Mouse (Mus musculus): ENCODE data around the gene Tmem97. TPM values are rescaled to one million over a fixed set of nuclear protein-coding genes. Genes with fewer than 3 reads are reported as not detected.
"Not testable (repeated sequence)": the region's sequence is repeated elsewhere in the genome, so short reads cannot be mapped to it uniquely, and the experiment has no call there.

The Tmem97 gene
- 15.2 and 16.6 TPM in 2 replicates for polyA plus RNA-seq (2012; rRNA removed)

DNA sequence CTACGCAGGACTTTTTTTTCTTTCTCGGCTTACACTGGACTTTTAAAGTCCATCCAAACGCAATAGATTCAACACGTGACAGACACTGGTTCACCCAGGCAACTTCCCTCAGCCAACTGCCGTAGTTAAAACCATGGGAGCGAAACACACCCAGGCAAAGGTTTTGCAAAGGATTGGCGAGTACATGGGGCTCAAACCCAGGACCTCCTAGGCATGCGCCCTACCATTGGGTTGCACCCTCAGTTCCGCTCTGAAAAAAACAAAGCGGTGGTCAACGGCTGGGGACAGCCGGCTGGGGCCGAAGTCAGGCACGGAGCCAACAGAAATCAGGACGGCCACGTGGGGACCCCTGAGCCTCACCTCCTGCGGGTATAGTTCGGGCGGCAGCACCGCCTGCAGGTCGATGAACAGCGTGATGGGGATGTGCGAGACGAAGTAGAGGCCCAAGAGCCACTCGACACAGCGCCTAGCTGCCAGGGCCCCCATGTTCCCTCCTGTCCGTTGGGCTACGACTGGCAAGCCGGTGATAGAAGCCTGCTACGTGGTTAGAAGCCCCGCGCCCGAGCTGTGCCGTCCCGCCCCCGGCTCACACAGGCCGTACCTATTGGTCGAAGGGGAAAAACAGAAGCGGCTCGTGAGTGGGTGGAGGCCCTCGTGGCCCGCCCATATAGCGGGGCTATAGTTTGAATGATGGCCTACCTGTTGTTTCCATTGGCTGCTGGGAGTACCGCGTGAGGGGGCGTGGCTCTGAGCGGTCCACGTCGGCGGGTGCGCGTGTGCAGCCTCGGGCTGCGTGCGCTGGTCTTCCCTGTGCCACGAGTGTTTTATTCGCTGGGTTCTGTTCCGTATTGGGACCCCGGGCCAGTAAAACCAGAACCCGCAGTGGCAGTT lies at the start of gene Tmem97:
Gene Tmem97 (minus strand): TSS at position 610 of the 891 bp plus-strand sequence.
- peak; percentile 99 for DNase-seq (ENCODE audit: low read depth)
- TF ChIP-seq POLR2A (IDR thresholded peaks at IDR 0.05; ENCODE audit: borderline replicate concordance, extremely low read depth, insufficient read depth, insufficient read length, poor library complexity, severe bottlenecking) (peak; percentile 82), CTCF (IDR thresholded peaks at IDR 0.05; ENCODE audit: borderline replicate concordance, extremely low read depth, insufficient read depth, insufficient read length) (no peak)

DNA sequence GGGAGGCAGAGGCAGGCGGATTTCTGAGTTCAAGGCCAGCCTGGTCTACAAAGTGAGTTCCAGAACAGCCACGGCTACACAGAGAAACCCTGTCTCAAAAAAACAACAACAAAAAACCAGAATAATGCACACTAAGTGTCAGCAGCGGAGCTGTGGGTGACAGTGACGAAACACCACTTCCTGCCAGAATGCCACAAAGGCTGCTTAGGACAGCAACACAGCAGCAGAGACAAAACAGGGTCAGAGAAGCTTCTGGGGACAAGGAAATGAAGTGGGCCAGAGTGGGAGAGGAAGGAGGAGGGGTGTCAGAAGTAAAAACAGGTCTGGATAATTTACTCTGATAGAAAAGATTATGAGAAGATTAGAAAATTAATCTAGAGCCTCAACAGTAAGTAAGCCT lies 49.5 kb upstream of the Tmem97 start:
- TF ChIP-seq CTCF (IDR thresholded peaks at IDR 0.05; ENCODE audit: borderline replicate concordance, extremely low read depth, insufficient read depth, insufficient read length) (no peak), POLR2A (IDR thresholded peaks at IDR 0.05; ENCODE audit: borderline replicate concordance, extremely low read depth, insufficient read depth, insufficient read length, poor library complexity, severe bottlenecking) (no peak)
- no peak for DNase-seq (ENCODE audit: low read depth)

DNA sequence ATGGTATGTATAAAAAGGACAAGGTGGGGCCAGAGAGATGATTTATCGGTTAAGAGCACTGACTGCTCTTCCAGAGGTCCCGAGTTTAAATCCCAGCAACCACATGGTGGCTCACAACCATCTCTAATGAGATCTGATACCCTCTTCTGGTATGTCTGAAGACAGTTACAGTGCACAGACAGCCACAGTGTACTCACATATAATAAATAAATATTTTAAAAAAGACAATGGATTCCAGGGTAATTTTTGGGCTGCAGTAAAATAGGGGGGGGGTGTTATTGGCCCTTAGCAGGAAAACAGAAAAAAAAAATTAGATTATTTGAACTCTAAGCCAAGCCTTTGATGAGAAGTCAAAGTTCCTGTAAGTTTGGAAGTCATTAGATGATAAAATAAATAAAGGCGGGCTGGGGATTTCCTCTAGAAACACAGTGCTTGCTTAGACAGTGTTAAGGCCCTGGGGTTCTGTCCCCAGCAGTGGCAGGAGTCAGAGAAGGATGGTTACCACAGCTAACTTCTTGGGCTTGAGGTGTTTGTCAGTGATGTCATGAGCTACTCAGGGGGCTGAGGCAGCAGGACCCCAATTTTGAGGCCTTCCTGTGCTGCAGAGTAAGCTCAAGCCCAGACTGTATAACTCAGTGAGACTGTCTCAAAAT lies 48.3 kb upstream of the Tmem97 start:
- DNase-seq (ENCODE audit: low read depth), result no peak
- TF ChIP-seq POLR2A (IDR thresholded peaks at IDR 0.05; ENCODE audit: borderline replicate concordance, extremely low read depth, insufficient read depth, insufficient read length, poor library complexity, severe bottlenecking) (no peak), CTCF (IDR thresholded peaks at IDR 0.05; ENCODE audit: borderline replicate concordance, extremely low read depth, insufficient read depth, insufficient read length) (no peak)

DNA sequence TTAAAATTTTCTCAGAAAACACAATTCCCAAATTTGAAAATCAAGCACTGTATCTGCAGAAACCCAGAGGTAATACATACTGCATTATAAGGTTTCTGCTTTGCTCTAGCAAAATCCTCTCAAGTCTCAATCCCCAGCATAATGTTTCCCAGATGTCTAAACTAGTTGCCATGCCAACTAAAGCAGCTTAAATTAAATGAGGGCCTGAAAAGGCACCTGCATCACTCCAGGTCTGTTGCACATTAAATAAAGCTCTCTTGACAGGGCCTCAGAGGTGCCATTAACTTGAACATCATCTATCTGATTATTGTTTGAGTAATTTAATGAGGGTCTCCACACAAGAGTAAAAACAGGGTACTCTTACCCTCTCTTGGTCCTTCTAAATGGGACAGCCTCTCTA lies 46.2 kb upstream of the Tmem97 start:
- DNase-seq (ENCODE audit: low read depth), result peak; percentile 56
- no peak for TF ChIP-seq CTCF (IDR thresholded peaks at IDR 0.05; ENCODE audit: borderline replicate concordance, extremely low read depth, insufficient read depth, insufficient read length)
- TF ChIP-seq POLR2A (IDR thresholded peaks at IDR 0.05; ENCODE audit: borderline replicate concordance, extremely low read depth, insufficient read depth, insufficient read length, poor library complexity, severe bottlenecking), result no peak

DNA sequence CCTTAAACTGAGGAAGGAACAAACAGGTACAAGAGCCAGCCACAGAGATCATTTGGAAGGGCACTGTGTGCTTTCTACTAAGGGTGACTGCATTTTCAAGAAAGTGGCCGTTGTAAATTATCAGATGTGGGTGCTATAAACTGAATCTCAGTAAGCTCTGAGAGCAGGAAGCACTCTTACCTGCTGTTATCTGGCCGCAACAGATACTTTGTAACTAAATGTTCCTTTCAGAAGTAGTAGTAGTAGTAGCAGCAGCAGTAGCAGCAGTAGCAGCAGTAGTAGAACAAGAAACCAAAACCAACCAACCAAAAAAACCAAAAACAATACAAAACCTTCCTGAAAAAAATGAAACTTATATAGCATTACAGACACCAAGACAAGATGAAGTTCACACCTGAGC lies 45.2 kb upstream of the Tmem97 start:
- TF ChIP-seq CTCF (IDR thresholded peaks at IDR 0.05; ENCODE audit: borderline replicate concordance, extremely low read depth, insufficient read depth, insufficient read length), result no peak
- TF ChIP-seq POLR2A (IDR thresholded peaks at IDR 0.05; ENCODE audit: borderline replicate concordance, extremely low read depth, insufficient read depth, insufficient read length, poor library complexity, severe bottlenecking), result no peak
- DNase-seq (ENCODE audit: low read depth), result no peak

DNA sequence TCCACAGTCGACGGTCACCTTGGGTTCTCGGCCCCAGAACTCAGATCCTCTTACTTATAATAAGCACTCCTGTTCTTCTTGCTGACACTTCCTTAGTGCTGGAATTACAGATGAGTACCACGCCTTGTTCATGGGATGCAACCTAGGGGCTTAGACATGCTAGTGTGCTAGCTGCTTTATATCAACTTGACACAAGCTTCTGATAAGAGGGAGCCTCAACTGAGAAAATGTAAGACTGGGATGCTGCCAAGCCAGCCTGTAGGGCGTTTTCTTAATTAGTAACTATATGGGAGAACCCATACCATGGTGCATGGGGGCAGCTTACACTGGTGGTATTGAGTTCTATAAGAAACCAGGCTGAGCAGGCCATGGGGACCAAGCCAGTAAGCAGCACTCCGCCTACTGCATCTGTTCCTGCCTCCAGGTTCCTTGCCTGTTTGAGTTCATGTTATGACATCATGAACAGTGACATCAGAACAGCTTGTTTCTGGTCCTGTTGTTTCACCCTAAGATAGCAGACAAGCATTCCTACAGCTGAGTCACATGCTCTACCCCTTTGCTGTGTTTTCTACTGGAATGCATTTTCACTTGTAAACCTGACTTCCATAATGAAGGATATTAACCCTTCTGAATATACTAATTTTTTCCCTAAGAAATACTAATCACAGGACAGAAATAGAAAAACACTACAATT lies 43.8 kb upstream of the Tmem97 start:
- DNase-seq (ENCODE audit: low read depth), result no peak
- TF ChIP-seq CTCF (IDR thresholded peaks at IDR 0.05; ENCODE audit: borderline replicate concordance, extremely low read depth, insufficient read depth, insufficient read length) (no peak), POLR2A (IDR thresholded peaks at IDR 0.05; ENCODE audit: borderline replicate concordance, extremely low read depth, insufficient read depth, insufficient read length, poor library complexity, severe bottlenecking) (no peak)

DNA sequence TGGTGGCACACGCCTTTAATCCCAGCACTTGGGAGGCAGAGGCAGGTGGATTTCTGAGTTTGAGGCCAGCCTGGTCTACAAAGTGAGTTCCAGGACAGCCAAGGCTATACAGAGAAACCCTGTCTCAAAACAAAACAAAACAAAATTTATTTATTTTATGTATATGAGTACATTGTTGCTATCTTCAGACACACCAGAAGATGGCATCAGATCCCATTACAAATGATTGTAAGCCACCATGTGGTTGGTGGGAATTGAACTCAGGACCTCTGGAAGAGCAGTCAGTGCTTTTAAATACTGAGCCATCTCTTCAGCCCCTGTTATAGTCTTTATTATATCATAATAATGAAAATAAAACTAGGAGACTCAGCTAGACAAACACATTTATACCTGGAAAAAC lies 37.1 kb upstream of the Tmem97 start:
- not testable (repeated sequence) for DNase-seq (ENCODE audit: low read depth)

DNA sequence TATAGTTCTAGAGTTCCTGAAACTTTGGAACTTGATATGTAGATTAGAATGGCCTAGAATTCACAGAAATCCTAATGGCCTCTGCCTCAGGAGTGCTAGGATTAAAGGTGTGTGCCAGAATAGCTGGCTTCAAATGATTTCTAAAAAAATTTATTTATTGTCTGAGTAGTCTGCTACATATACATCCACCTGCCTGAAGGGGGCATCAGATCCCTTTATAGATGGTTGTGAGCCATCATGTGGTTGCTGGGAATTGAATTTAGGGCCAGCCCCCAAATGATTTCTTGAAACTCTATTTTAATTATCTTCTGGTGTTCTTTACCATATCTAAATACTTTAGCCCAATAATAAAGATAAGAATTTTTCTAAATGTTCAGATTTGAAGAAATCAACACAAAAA lies 35.5 kb upstream of the Tmem97 start:
- TF ChIP-seq CTCF (IDR thresholded peaks at IDR 0.05; ENCODE audit: borderline replicate concordance, extremely low read depth, insufficient read depth, insufficient read length) (no peak), POLR2A (IDR thresholded peaks at IDR 0.05; ENCODE audit: borderline replicate concordance, extremely low read depth, insufficient read depth, insufficient read length, poor library complexity, severe bottlenecking) (no peak)
- DNase-seq (ENCODE audit: low read depth), result no peak

DNA sequence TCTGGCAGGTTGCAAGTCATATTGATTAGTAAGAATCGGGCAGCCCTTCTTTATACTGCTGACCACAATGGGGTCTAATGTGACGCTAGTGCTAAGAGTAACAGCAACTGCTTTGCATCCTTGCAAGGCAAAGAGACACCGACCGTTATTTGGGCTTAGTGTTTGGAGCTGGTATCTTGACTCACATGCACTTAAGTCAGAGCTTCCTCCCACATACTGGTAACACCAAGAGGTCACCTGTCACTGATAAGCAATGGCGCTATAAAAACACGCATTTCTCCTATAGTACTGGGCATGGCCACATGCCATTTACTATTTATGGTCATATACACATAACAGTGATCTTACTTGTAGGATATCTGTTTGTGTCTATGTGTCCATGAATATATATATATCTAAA lies 32.3 kb upstream of the Tmem97 start:
- TF ChIP-seq CTCF (IDR thresholded peaks at IDR 0.05; ENCODE audit: borderline replicate concordance, extremely low read depth, insufficient read depth, insufficient read length) (no peak), POLR2A (IDR thresholded peaks at IDR 0.05; ENCODE audit: borderline replicate concordance, extremely low read depth, insufficient read depth, insufficient read length, poor library complexity, severe bottlenecking) (no peak)

DNA sequence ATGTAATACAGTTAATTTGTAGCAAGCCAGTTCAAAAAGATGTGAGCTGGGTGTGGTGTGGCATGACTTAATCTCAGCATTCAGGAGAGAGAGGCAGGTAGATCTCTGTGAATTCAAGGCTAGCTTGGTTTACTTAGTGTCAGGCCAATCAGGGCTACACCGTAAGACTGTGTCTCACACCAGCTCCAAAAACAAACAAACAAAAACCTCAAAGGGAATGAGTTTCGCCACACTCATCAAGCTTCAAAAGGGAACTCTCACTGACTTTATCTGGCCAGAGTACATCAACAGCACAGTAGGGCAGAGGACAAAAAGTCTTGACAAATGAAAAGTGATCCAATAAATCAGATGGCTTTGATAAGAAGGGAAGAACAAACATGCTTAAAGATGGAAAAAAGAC lies 24.4 kb upstream of the Tmem97 start:
- TF ChIP-seq POLR2A (IDR thresholded peaks at IDR 0.05; ENCODE audit: borderline replicate concordance, extremely low read depth, insufficient read depth, insufficient read length, poor library complexity, severe bottlenecking), result no peak
- TF ChIP-seq CTCF (IDR thresholded peaks at IDR 0.05; ENCODE audit: borderline replicate concordance, extremely low read depth, insufficient read depth, insufficient read length), result no peak
- DNase-seq (ENCODE audit: low read depth), result no peak

More for the DNA sequence above, 32.3 kb upstream of the Tmem97 start:
- no peak for DNase-seq (ENCODE audit: low read depth)

DNA sequence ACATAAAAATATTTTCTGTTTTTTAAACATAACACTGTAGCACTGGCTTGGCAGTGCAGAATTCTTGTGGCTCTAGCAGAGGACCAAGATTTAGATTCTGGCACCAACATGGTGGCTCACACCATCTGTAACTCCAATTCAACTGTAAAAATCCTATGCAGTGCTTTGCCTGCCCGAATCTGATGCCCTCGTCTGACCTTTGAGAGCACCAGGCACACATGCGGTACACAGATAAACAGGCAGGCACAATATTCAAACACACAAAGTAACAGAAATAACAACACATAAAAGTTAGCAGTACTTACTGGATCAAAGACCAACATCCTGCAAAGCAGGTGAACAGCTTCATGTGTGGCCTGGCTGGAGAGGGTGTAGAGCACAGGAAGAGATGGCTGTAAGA lies 24.0 kb upstream of the Tmem97 start:
- TF ChIP-seq POLR2A (IDR thresholded peaks at IDR 0.05; ENCODE audit: borderline replicate concordance, extremely low read depth, insufficient read depth, insufficient read length, poor library complexity, severe bottlenecking) (no peak), CTCF (IDR thresholded peaks at IDR 0.05; ENCODE audit: borderline replicate concordance, extremely low read depth, insufficient read depth, insufficient read length) (no peak)
- DNase-seq (ENCODE audit: low read depth), result no peak

DNA sequence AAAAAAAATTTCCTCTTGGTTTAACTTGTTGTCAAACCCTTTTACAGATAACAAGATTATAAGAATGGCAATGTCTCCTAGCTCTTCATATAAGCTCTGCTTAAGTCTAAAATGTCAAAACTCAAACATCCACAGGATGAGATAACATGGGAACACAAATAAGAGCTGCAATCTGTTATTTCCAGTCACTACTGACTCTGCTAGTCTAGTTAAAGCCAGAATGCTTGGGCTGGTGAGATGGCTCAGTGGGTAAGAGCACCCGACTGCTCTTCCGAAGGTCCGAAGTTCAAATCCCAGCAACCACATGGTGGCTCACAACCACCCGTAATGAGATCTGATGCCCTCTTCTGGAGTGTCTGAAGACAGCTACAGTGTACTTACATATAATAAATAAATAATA lies 23.5 kb upstream of the Tmem97 start:
- not testable (repeated sequence) for DNase-seq (ENCODE audit: low read depth)

Measured in brain, embryonic 14.5 days (tissue).